Mouse (Mus musculus): ENCODE data around the gene Ctf2. TPM values are rescaled to one million over a fixed set of nuclear protein-coding genes. Genes with fewer than 3 reads are reported as not detected.

Gene Ctf2
- polyA plus RNA-seq, 2 experiments, result 0.03 to 0.34 TPM

DNA sequence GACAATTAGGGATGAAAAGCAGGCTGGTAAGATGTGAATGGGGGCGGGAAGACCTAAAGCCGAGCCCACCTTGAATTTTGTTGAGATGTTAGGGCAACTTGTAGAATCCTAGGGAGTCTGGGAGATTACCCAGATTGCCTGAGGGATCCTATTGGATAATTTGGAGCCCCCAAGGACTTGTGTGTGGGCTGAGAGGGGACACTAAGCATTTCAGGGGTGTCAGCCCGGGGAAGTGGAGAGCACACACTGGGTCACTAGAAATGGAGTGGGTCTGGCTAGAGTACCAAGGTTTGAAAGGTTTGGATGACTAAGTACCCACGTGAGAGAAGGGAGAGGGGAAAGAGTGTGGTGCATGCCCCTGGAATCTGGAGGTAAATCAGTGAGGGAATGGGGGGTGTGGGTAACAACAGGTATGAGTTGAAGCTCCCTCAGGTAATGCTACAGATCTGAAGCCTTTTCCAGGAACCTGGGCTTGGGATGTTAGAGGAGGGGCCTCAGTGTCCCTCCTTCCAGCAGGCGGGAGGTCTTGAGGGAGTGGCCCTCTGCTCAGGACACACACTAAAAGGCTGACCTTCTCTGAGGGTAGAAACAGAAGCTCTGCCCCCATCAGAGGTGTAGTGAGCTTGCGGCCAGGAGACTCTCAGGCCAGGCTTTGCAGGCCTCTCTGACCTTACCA is 15.7 kb upstream of the Ctf2 start:
- no peak for ATAC-seq (ENCODE audit: low FRiP score, low read depth)
- Histone ChIP-seq H3K9me3 (ENCODE audit: control insufficient read depth, low read length) (no peaks in the 10 kb centered on the region), H3K4me2 (replicated peaks; ENCODE audit: low read depth, low read length, severe bottlenecking) (peak overlapping the region; percentile 55), H3K27me3 (ENCODE audit: control insufficient read depth, insufficient read depth, low read length) (no peaks in the 10 kb centered on the region), H3K4me1 (ENCODE audit: control insufficient read depth, insufficient read depth, low read length) (peaks cover 10% of the 10 kb centered on the region; the same call in 1 of the 2 replicates), H3K4me3 (replicated peaks; ENCODE audit: low read length) (peak overlapping the region; percentile 88), H3K27ac (replicated peaks; ENCODE audit: low read depth, low read length) (no peak overlapping the region), H3K36me3 (ENCODE audit: control insufficient read depth, insufficient read depth, low read length) (peaks cover 48% of the 10 kb centered on the region), H3K9ac (ENCODE audit: low read depth, low read length, severe bottlenecking) (peak overlapping the region; percentile 72)
- no peak for DNase-seq (ENCODE audit: low spot score)
- TF ChIP-seq POLR2A (IDR thresholded peaks at IDR 0.05; ENCODE audit: borderline replicate concordance, extremely low read depth, insufficient read depth, insufficient read length), result no peak
- 21% methylated on average over 5 of the region's 6 CpGs for WGBS

- H3K27ac ChIP-seq (replicated peaks; ENCODE audit: low read depth, low read length), result peak overlapping the region; percentile 82
- ATAC-seq (ENCODE audit: low FRiP score, low read depth), result no peak
- 2% methylated on average over 32 of the region's 62 CpGs for WGBS
- H3K4me2 ChIP-seq (replicated peaks; ENCODE audit: low read depth, low read length, severe bottlenecking), result peak overlapping the region; percentile 55
- TF ChIP-seq POLR2A (IDR thresholded peaks at IDR 0.05; ENCODE audit: borderline replicate concordance, extremely low read depth, insufficient read depth, insufficient read length), result no peak
- H3K4me3 ChIP-seq (replicated peaks; ENCODE audit: low read length), result peak overlapping the region; percentile 88
- H3K27me3 ChIP-seq (ENCODE audit: control insufficient read depth, insufficient read depth, low read length), result no peaks in the 10 kb centered on the region
- peaks cover 10% of the 10 kb centered on the region; the same call in 1 of the 2 replicates for H3K4me1 ChIP-seq (ENCODE audit: control insufficient read depth, insufficient read depth, low read length)
- H3K9me3 ChIP-seq (ENCODE audit: control insufficient read depth, low read length), result no peaks in the 10 kb centered on the region
- H3K9ac ChIP-seq (ENCODE audit: low read depth, low read length, severe bottlenecking), result peak overlapping the region; percentile 72
- peak; percentile 42 for DNase-seq (ENCODE audit: low spot score)
- peaks cover 39% of the 10 kb centered on the region for H3K36me3 ChIP-seq (ENCODE audit: control insufficient read depth, insufficient read depth, low read length)
These were observed 14.8 kb upstream of the Ctf2 start for GRCm38 (mm10) chr7:127746494-127747491.

DNA sequence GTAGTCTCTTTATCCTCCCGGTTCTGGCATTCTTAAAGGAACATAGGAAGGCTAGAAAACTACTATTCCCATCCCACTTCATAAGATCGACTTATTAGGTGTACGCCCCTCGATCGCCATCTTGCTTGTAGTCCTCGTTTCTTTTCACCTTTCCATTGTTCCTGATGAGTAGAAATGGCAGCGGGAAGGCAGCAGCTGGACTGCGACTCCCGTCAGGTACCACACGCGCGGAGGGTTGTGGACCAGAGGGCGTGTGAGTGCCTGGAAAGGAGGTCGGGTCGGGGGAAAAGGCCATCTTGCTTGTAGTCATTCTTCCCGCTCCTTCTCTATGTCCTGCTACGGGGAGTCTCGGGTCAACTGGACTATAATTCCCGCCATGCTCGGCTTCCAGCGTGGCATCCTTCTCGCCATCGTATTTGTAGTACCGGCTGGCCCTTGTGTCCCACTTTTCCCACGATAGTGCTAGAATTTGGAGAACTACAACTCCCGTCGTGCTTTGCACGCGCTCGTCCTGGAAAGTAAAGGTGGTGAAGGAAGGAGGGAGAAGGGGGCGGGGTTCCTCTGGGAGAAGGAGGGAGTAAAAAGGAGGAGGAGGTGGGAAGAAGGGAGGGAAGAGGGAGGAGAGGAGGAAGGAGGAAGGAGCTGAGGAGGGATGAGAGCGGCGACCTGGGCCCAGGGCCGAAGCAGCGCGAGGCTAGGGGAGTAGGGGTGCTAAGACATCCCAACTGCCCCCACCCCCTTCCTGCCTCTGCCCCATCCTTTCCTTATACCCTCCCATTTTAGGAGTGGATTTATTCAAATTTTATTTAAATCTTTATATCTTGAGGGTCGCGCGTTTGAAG is 13.9 kb upstream of the Ctf2 start:
- Histone ChIP-seq H3K4me3 (replicated peaks; ENCODE audit: low read length) (peak overlapping the region; percentile 88), H3K36me3 (ENCODE audit: control insufficient read depth, insufficient read depth, low read length) (peaks cover 30% of the 10 kb centered on the region), H3K27ac (replicated peaks; ENCODE audit: low read depth, low read length) (peak overlapping the region; percentile 86), H3K4me1 (ENCODE audit: control insufficient read depth, insufficient read depth, low read length) (peaks cover 10% of the 10 kb centered on the region; the same call in 1 of the 2 replicates), H3K9me3 (ENCODE audit: control insufficient read depth, low read length) (no peaks in the 10 kb centered on the region), H3K4me2 (replicated peaks; ENCODE audit: low read depth, low read length, severe bottlenecking) (peak overlapping the region; percentile 55), H3K27me3 (ENCODE audit: control insufficient read depth, insufficient read depth, low read length) (no peaks in the 10 kb centered on the region), H3K9ac (ENCODE audit: low read depth, low read length, severe bottlenecking) (peak overlapping the region; percentile 72)
- TF ChIP-seq POLR2A (IDR thresholded peaks at IDR 0.05; ENCODE audit: borderline replicate concordance, extremely low read depth, insufficient read depth, insufficient read length), result 0 out of 2 replicates have a peak, but pooled peaks have one; percentile 59
- peak; percentile 98 for DNase-seq (ENCODE audit: low spot score)
- ATAC-seq (ENCODE audit: low FRiP score, low read depth), result peak; percentile 89
- WGBS, result under 1% methylated on average over 39 of the region's 39 CpGs

GRCm38 (mm10) chr7:127745251-127745651 is 13.3 kb upstream of the Ctf2 start:
- Histone ChIP-seq H3K27me3 (ENCODE audit: control insufficient read depth, insufficient read depth, low read length) (no peaks in the 10 kb centered on the region), H3K36me3 (ENCODE audit: control insufficient read depth, insufficient read depth, low read length) (peaks cover 24% of the 10 kb centered on the region), H3K9ac (ENCODE audit: low read depth, low read length, severe bottlenecking) (peak overlapping the region; percentile 72), H3K4me1 (ENCODE audit: control insufficient read depth, insufficient read depth, low read length) (peaks cover 10% of the 10 kb centered on the region; the same call in 1 of the 2 replicates), H3K9me3 (ENCODE audit: control insufficient read depth, low read length) (no peaks in the 10 kb centered on the region), H3K4me3 (replicated peaks; ENCODE audit: low read length) (peak overlapping the region; percentile 88), H3K27ac (replicated peaks; ENCODE audit: low read depth, low read length) (peak overlapping the region; percentile 86), H3K4me2 (replicated peaks; ENCODE audit: low read depth, low read length, severe bottlenecking) (peak overlapping the region; percentile 55)
- DNase-seq (ENCODE audit: low spot score) (peak; percentile 98), ATAC-seq (ENCODE audit: low FRiP score, low read depth) (peak; percentile 85)
- no peak for TF ChIP-seq POLR2A (IDR thresholded peaks at IDR 0.05; ENCODE audit: borderline replicate concordance, extremely low read depth, insufficient read depth, insufficient read length)
- WGBS, result under 1% methylated on average over 19 of the region's 19 CpGs
